In the genomic region with DNA sequence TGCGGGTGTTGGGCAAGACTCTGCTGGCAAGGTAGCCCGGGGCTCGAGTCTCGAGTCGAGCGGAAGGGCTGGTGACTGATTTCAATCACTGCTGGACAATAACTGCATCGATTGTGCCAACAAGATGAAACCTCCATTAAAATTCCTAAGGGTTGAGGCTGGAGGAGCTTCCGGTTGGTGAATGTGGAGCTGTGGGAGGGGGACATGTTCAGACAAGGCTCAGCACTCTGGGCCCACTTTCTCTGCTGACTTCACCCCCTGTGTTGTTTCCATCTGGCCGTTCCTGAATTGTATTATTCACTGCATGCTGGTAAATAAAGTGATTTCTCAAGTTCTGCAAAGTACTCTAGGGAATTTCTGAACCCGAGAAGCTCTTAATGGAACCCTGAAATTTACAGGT, we compare ENCODE assay signal across 26 mouse cellular contexts.
DNase-seq lines count a peak whose midpoint lies in the region; ATAC-seq and TF ChIP-seq lines count a peak whose summit lies in the region.
"Had no signal": no experiment of that assay in that cellular context is flagged by ENCODE, and none has a peak within 500 bp of the region (broad histone marks: within the 10 kb centered on the region; RNA-seq: fewer than 3 reads in every experiment).

No protein-coding gene starts in this region.

- H3K9ac ChIP-seq in ES-E14 (ENCODE audit: insufficient read depth, low read depth, low read length, poor library complexity, severe bottlenecking): no peak overlapping the region; the same call in 1 of the 2 replicates
- H3K9ac ChIP-seq: embryonic facial prominence, embryonic 13.5 days; embryonic facial prominence, embryonic 15.5 days; forebrain, embryonic 12.5 days had no signal

- H3K4me3 ChIP-seq in E14TG2a.4 (replicated peaks; ENCODE audit: low read length): peak overlapping the region; percentile 54
- H3K4me3 ChIP-seq in ES-E14 (ENCODE audit: insufficient read depth in 1 of 2, low read depth in 1 of 2, low read length in 2 of 2, poor library complexity in 1 of 2, severe bottlenecking in 1 of 2): peak overlapping the region; percentile 6 to 41; a peak in 3 of 4 replicates
- H3K4me3 ChIP-seq: embryonic facial prominence, embryonic 13.5 days; embryonic facial prominence, embryonic 15.5 days; erythroblast, embryonic 14.5 days; forebrain, embryonic 10.5 days; forebrain, embryonic 12.5 days had no signal

- peak; percentile 25 to 55 for DNase-seq in cerebellum, postnatal 10 days
- DNase-seq in cerebellum, adult 11-12 months: no peak
- DNase-seq in ES-E14 (ENCODE audit: low read depth, low spot score) (no peak), ZHBTc4 (ENCODE audit: low read depth, low spot score) (peak; percentile 57)
- DNase-seq in thymus, postnatal 25 days: no peak
- DNase-seq in embryo, embryonic 10.5 days (ENCODE audit: low spot score): no peak
- DNase-seq: adrenal gland, adult 2 months; adrenal gland, postnatal 10 days; adrenal gland, postnatal 25 days; B cell, adult 2 months; cerebellum, adult 18-20 months; cerebellum, adult 8-10 months; cerebellum, adult 9-11 months; cerebellum, postnatal 25 days; embryo, embryonic 11 days had no signal

- H3K4me1 ChIP-seq in E14TG2a.4 (replicated peaks; ENCODE audit: low read depth, low read length) (peaks cover 35% of the 10 kb centered on the region), ES-E14 (ENCODE audit: control insufficient read depth in 2 of 2, insufficient read depth in 2 of 2, low read length in 2 of 2, poor library complexity in 1 of 2) (peaks cover 0 to 1% of the 10 kb centered on the region in 2 experiments; a peak in 1 of 4 replicates)
- H3K4me1 ChIP-seq: embryonic facial prominence, embryonic 13.5 days; embryonic facial prominence, embryonic 15.5 days had no signal

- H3K27ac ChIP-seq in ES-E14 (ENCODE audit: insufficient read depth, low read depth, low read length, poor library complexity, severe bottlenecking): no peak overlapping the region
- H3K27ac ChIP-seq: embryonic facial prominence, embryonic 13.5 days; embryonic facial prominence, embryonic 15.5 days; forebrain, embryonic 10.5 days; forebrain, embryonic 12.5 days had no signal

- in situ Hi-C loops in ES-E14 (cut with MboI; ENCODE audit: low sequenced_read_pairs in 2 of 2, unreplicated experiment in 2 of 2): no loop called here

- H3K9me3 ChIP-seq in E14TG2a.4 (ENCODE audit: low read length) (no peaks in the 10 kb centered on the region), ES-E14 (ENCODE audit: control insufficient read depth, insufficient read depth, low read depth, low read length) (no peaks in the 10 kb centered on the region)
- H3K9me3 ChIP-seq: embryonic facial prominence, embryonic 13.5 days; embryonic facial prominence, embryonic 15.5 days; forebrain, embryonic 10.5 days; forebrain, embryonic 12.5 days had no signal

- ATAC-seq in granulocyte monocyte progenitor cell, adult 5-6 weeks (replicated peaks; ENCODE audit: poor library complexity, severe bottlenecking): no peak
- ATAC-seq: CD4-positive, CD25-positive, alpha-beta regulatory T cell, adult 4 months; forebrain, embryonic 14.5 days; forebrain, embryonic 16.5 days had no signal

- no peak for TF ChIP-seq CTCF in E14TG2a.4 (conservative IDR thresholded peaks at IDR 0.05; ENCODE audit: low read length)

- no peaks in the 10 kb centered on the region for H3K27me3 ChIP-seq in E14TG2a.4 (ENCODE audit: insufficient read depth, low read length)
- H3K27me3 ChIP-seq: CH12.LX; embryonic facial prominence, embryonic 13.5 days; embryonic facial prominence, embryonic 15.5 days; forebrain, embryonic 12.5 days had no signal

- H3K36me3 ChIP-seq in E14TG2a.4 (ENCODE audit: insufficient read depth, low read length) (no peaks in the 10 kb centered on the region), ES-E14 (ENCODE audit: control insufficient read depth, insufficient read depth, low read length, poor library complexity, severe bottlenecking) (no peaks in the 10 kb centered on the region)
- H3K36me3 ChIP-seq: embryonic facial prominence, embryonic 13.5 days; embryonic facial prominence, embryonic 15.5 days; forebrain, embryonic 10.5 days; forebrain, embryonic 12.5 days had no signal

TF ChIP-seq in ES-E14, 5 proteins besides CTCF, POLR2A, EP300 and RAD21:
- no peak for TF ChIP-seq MAFK (IDR thresholded peaks at IDR 0.05; ENCODE audit: insufficient read depth, low read depth, low read length)
- TF ChIP-seq CHD2 (IDR thresholded peaks at IDR 0.05; ENCODE audit: low read depth, low read length): no peak
- no peak for TF ChIP-seq HCFC1 (IDR thresholded peaks at IDR 0.05; ENCODE audit: borderline replicate concordance, insufficient read depth, low read length)
- no peak for TF ChIP-seq ZNF384 (IDR thresholded peaks at IDR 0.05; ENCODE audit: low read depth, low read length)
- TF ChIP-seq ZC3H11A (IDR thresholded peaks at IDR 0.05; ENCODE audit: borderline replicate concordance, low read depth, low read length): no peak

Comparison
In these comparisons a context has a peak if more than half of its experiments do, and no peak if none do; other contexts are left out.
1. DNase-seq: peak in cerebellum, postnatal 10 days (2 of 2) and ZHBTc4 (single experiment); none in cerebellum, adult 11-12 months (single experiment), ES-E14 (single experiment), thymus, postnatal 25 days (single experiment) and embryo, embryonic 10.5 days (single experiment).